Mouse (Mus musculus) kidney, adult 18-20 months (tissue): ENCODE results near the gene Lrg1.
A peak's percentile ranks its signal among the peaks of the same experiment; 100 is the strongest.

Source experiments
- DNase-seq: peaks from one replicate; pipeline ENCODE4 v3.0.0; 2021

Lrg1 gene

DNA sequence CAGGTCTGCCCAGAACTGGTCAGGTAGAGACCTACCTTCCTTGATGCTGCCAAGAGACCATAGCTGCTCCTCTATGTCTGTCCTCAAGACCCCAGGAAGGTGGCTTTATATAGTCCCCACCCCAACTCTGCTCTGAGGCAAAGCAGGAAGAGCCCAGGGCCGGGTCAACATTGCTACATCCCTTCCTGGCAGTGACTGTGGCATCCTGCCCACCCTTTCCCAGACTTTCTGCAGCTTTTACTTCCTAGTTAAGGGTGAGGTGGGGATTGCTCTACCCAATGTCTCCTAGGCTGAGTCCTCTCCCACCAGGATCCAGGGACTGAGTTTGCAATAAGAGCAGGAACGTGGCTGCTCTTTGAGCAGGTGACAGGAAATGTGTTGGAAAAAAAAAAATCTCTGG is at the start of gene Lrg1:
Lrg1 (minus strand) TSS at position 176 of the 400 bp plus-strand sequence.
- DNase-seq: no peak

DNA sequence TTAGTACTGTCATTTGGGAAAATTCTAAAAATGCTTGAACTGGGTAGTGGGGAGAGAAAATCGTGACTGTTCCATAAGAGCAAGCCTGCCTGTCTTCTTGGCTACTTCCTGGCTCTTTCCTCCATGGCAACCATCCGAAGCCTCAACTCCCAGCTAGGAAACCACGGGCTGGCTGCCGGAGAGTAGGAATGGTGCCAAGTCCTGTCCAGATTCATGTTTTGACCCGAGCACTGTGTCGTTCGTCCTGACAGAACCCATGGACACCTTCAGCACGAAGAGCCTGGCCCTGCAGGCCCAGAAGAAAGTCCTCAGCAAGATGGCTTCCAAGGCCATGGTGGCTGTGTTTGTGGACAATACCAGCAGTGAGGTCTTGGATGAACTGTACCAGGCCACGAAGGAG is 49.7 kb upstream of the Lrg1 start:
- no peak for DNase-seq

DNA sequence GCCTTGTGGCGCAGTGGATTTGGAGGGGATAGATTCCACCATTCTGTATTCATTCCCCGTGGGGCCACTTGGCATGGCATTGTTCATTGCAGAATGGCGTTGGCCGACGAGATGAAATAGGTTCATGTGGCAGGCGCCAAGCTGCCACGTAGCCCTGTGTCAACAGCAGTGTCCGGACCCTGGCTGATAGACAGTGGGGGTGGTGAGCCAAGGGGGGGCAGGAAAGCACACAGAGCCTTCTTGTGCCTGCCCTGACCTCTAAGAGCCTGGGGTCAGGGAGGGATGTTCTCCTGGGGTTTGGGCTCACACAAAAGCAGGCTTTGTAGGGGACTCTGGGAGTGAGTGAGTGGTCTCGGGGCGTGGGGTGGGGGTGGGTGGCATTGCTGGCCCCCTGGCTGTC is 48.8 kb upstream of the Lrg1 start:
- DNase-seq: no peak

DNA sequence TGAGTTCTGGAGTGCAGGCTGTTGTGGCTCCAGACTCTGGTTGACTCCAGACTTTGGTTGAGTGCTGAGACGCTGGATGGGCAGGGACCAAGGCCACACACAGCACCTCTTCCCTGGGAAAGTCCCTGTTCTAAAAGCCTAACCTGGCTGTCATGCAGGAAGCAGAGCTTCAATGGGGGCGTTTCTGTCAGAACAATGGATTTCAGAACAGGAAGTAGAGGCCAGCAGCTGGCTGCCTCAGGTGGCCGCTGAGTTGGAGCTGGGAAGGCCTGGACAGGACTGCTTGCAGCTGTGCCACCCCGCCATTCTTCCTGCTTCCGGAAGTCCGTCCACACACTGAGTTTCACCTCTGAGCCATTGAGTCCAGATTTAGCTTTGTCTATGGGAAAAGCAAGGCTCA is 48.0 kb upstream of the Lrg1 start:
- DNase-seq: no peak

DNA sequence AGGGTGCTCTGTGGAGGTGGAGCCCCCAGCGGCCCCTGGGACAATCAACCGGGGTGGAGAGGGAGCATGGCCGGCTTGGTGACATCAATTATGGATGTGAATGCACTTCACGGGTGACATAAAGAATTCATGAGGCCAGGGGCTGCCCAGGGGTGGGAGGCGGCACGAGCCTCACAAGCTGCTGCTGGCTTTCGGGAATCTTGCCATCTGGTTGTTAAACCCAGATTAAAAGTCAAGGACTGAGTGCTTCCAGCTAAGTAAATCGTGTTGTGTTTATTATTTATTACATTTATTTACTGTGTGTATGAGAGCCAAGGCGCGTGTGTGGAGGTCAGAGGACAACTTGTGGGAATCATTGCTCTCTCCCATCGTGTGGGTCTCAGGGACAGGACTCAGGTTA is 43.9 kb upstream of the Lrg1 start:
- DNase-seq: no peak

DNA sequence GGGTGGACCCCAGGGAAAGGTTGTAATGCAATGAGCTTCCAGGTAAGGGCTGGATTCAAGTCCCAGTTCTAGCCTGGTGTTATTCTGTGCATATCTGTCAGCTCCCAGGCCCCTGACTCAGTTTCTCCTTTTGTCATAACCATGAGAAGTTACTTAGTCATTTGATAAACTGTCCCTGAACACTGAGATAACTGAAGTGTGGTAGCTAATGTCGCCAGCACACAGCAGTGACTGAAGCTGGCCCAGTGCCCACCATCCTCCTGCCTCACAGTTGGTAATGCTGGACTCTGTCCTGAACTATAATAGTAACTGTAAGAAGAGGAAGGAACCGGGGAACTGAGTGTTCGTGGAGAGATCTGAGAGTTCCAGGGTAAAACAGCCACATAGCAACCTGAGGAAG is 42.7 kb upstream of the Lrg1 start:
- no peak for DNase-seq

DNA sequence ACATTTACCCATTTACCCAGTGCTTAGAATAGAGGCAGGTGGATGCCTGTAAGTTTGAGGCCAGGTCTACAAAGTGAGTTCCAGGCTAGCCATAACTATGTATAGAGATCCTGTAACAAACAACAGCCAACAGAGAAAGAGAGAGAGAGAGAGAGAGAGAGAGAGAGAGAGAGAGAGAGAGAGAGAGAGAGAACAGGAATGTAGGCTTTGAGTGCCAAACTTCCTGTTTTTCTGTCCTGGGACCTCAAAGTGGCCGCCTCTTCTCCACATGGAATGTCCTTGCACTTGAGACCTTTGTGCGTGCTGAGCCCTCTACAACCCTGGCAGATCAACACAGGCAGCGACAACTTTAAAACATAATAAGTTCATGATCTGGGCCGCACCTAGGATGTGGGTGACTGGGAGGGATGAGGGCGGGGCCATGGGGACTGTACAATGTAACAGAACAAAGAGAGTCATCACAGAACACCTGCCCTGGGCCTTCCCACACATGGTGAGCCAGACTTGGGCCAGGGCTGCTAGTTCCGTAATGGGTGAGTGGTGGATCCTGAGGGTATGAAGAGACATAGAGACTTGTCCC is 41.8 kb upstream of the Lrg1 start:
- no peak for DNase-seq

DNA sequence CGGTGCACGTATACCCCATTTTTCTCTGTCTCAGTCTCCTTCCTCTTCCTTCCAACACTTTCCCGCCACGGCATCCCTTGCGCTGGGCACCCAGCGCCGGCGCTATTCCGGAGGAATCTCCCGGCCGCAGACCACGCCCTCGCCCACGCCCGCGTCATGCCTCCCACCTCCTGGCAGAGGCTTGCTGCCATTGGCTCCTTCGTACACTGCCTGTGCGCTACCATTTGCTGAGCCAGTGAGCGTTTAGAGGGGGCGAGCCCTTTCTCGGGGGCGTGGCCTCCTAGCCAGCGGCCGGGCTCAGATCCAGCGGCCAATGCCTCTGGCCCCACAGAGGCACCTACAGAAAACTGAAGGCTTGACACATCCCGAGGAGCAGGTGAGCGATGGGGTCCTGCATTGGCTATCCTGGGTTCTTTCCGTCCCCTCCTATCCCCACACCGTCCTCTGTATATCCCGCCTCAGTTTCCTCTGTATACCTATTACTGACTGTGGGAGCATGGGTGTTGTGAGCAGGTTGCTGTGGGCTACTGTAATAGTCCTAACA is 40.5 kb upstream of the Lrg1 start, which contains the start of gene Tnfaip8l1:
Tnfaip8l1 (plus strand) TSS at position 247 of the 544 bp plus-strand sequence.
- DNase-seq: peak; percentile 93

DNA sequence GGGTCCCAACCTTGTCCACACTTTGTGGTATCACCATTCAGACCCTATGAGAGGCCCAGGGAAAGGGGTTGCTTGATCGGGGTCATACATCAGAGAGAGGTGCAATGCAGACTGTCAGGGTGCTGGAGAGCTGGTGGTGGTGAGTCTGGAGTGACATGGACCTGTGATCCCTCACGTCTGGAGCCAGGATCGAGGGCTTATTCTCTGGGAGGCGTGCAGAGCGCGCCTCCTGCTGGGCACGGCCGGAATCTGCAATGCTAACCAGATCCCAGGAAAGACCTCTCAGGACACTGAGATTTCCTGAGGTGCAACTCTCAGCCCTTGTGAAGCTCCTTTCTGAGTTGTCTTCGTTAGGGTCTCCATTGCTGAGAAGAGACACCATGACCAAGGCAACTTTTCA is 37.9 kb upstream of the Lrg1 start:
- DNase-seq: peak; percentile 77

DNA sequence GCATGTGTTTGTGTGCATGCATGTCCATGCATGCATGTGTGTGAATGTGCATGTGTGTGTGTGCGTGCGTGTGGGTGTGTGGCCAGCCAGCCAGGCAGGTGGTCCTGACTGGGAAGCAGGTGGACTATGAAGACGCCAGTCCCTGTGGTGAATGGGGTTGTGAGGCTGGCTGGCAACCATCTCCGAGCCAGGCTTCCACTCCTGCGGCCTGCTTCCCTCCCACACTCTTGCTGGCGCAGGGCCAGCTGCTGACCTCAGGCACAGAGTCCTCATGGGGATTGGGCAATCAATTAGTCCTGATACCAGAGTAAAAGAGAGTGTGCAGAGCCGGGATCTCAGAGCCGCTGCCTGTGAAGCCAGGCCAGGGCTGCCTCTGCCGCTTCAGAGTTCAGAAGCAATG is 31.8 kb upstream of the Lrg1 start:
- peak; percentile 47 for DNase-seq

DNA sequence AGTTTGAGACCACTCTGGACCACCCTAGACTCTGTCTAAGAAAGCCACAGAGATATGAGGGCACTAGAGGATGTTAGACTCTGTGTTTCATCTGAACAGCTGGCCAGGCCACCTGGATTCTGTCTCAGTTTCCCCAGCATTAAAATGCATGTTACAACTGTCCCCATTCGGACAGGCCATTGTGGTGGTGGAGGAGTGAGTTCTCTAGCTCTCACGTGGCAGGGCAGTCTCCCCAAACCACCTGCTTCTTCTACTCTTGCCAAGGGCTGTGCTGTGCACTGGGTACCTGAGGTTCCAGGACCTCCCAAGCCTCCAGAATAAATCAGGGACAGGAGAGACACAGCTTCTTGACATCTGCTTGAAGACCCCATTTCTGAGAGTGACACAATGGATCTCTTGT is 28.1 kb upstream of the Lrg1 start:
- no peak for DNase-seq

DNA sequence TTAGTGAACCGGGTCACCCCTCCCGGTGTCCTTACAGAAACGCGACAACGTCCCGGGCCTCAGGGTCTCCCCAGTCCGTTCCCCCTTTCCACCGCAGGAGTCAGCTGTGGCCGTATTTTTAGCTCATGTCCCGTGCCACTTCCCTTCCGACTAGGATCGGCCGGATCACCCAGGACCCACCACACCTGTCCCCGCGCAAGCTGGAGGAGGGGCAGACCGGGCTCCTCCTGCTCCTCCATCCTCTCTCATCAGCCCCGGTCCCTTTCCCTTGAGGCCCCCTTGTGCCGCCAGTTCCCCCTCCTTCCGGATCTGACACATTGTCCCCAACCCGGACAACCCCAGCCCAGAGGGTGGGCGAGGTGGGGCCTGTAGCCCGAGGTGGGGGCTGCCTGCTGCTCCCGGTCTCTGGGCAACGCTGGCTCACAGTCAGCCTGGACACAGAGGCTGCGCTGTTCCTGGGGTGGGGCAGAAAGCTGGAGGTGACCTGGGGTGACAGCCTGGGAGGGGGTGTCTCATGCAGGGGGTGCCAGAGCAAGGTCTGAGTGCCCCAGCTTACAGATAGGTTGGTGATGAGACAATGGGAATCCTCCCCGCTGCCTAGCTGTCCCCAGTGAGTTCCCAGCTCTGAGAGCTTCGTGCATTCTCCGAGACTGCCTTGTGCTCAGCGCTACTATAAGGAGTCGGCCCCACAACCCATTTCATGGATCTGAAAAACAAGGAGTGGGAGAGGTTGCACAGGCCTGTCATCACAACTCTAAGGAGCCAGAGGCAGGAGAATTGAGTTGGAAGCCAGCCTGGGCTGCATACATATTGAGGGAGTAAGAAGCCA is 27.2 kb upstream of the Lrg1 start:
- no peak for DNase-seq

DNA sequence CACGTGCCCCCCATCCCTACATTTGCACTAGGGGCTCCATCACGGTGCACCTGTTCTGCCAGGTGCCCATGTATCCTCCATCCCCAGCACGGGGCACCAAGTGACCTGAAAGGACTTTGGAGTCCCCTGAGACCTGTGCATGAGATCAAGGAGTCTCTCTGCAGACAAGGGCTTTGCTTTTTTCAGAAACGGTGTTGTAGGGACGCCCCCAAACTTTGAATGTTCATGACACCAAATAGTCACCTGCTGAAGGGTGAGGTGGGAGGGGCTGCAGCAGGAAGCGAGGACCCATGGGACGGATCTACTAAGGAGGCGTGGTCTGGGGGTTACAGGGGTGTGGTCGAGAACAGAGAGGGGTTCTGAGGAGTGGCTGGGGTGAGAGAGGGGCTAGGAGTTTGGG is 26.5 kb upstream of the Lrg1 start:
- DNase-seq: no peak

DNA sequence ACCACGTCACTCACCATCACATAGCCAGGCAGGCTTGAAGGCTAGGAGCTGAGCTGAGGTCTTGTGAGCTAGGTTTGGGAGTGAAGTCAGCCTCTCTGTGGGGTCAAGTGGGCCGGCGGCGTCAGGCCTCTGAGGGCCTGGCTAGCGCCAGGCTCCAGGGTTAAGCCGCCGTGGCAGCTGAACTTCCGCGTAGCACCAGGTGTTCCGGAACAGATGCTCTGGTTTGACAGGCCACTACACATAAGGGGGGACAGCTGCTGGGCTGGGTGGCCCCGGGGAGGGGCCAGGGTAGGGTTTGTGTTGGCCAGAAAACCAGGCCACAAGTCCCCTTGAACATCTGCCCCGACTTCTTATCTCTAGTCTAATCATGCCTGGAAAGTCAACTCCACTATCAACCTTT is 25.6 kb upstream of the Lrg1 start:
- DNase-seq: no peak

DNA sequence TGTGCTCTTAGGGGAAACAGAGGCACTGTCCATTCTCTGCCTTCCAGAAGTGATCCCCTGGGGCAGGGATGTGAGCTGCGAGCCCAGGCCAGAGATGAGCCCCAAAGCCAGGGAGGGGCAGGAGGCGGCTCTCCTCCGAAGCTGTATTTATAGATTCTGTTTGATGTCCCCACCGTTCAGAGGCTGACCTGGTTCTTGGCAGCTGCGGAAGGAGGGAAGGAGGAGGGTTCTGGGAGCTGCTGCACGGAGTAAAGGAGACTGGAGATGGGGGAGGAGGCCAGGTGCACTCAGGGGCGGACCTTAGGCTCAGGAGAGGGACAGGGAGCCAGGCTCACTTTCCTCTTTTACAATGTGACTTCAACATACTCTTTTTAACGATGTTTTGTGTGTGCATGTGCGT is 24.3 kb upstream of the Lrg1 start:
- DNase-seq: no peak

DNA sequence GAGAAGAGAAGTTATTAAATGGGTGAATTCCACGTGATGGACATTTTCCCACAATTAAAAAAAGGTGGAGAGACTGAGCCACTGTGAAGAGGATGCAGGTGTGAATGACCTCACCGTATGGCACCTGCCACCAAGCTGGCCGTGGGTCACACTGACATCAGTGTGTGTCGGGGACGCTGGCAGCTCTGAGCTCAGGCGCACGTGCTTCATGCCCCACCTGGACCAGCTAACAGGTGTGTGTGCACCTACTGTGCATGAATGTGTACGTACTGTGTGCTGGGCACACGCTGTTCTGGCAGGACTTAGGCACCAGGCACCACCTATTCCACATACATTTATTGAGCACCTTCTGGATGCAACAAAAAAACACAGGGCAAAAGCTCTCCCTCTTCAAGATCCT is 22.7 kb upstream of the Lrg1 start:
- no peak for DNase-seq

DNA sequence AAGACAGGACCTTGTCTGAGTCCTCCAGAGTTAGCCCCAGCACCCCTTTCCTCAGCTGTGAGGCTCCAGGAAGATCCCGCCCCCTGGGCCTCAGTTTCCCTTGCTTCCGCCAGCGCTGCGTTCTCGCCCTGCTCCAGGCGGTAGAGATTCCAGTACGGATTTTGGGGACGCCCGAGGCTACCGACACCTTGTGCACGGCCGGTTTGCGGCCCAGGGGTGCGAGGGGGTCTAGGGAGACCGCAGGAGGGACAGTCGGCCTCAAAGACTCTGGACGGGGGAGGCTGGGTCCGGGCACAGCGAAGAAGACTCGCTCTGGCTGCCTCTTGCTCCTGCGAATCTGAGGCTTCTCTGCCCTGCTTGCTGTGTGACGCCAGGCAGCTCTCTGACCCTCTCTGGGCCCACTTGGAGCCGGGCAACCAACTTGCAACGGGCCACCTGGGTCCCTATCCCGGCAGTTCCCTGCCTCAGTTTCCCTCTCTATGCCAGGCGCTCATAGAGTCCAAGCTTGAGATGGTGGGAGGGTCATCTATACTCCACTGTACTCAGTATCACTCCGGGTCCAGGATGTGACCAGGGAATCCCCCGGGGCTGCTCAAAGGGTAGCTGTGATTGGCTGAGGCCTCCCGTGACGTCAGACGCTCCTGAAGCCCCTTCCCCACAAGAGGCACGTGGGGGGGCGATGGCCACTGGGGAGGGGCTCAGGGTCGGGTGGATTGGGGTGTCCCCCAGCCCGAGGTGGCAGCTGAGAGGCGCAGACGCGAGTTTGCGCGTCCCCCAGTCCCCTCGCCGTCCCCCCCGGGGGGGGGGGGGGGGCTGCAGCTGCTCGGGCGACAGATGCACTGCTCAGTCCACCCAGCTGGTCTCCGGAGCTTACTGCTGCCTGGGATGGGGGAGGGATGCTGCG is 20.2 kb upstream of the Lrg1 start:
- no peak for DNase-seq

DNA sequence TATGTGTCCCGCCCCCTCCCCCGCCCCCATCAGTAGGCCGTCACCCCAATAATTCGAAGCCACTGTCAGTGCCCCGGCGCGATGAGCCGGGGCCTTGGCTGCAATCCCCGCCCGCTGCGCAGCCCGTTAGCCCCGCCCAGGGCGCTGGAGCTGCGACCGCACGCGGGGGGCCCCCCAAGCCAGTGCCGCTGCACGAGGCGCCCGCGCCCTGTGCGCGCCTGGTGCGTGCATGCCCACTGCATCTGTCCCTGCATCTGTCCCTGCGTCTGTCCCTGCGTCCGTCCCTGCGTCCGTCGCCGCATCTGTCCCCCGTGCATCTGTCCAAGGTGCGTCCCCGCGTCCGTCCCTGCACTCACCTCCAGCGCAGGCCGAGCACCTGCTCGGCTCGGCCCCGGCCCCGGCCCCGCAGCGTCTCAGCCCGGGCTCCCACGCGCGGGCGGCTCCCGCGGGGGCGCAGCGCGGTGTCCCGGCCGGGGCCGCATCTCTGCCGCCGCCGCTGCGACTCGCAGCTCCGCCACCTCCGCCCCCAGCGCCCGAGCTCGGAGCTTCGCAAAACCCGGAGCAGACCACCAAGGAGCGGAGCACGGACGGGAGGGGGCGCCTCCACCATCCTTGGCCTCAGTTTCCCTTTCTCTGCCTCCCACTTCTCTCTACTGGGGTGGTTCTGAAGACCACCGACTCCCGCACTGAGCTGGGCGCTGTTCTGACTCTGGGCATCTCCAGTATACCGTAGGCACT is 18.2 kb upstream of the Lrg1 start, which contains the start of gene Sema6b:
Sema6b (minus strand) TSS at position 486 of the 738 bp plus-strand sequence.
- peak; percentile 43 for DNase-seq

DNA sequence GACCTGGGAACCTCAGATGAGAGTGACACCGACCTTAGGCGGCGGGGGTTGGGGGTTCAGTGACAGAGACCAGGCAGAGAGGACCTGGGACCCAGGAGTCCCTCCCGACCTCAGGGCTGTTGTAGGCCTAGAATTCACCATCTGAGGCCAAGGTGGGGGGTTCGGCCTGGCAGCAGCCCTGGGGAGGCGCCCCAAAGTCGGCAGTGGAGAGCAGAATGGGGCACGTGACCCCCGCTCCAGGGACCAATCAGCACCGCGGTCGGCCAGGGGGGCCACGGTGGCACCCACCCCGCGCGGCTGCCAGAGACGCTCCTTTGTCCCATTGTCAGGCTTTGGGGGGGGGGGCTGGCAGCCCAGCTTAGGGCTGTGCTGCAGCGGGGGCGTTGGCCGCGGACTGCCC is 17.6 kb upstream of the Lrg1 start:
- no peak for DNase-seq

DNA sequence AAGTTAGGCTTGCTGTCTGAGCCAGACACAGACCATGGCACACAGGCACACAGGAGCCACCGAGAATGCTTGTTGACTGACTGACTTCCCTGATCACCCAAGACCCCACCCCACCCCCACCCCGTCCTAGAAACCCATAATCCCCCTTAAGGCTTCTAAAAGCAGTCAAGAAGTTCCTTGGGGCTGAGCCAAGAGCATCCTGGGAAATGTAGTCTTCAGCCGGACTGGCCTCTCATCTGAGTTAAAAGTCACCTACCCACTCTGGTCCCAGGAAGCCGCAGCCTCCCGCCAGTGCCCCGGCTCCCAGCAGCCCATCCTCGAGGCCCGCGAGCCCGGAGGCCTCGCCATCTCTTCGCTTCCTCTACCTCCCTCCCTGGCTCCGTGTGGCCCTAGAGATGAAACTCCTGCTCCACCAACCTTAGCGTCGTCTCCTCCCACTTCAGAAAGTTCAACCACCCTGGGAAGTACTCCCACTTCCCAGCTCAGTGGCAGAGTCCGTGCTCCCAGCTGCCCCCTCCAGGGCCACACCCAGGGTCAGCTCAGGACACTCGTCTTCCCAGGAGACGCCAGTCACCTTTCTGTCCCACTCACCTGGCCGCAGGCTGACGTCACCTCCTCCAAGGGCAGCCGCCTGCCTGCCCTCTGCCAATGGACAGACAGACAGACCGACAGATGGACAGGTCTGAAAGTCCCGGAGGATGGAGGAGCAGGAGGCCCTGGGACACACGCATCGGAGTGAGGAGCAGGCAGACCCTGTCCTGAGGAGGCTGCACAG is 16.2 kb upstream of the Lrg1 start:
- DNase-seq: no peak

DNA sequence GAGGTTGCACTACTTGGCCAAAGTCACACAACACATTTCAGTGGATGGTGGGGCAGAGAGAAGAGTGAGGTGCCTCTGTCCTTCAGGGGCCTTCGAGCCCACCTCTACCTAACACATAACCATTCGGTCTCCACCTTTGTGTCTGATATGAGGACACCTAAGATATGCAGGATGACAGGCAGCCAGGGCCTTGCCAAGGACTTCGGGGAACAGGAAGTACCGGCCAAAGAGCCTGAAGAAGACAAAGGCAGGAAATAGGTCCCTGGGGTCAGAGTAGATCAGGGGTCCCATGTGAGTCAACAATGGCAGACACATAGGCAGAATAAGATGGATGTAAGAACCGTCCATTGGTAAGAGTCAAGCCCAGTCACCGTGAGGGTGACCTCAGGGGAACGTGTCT is 14.8 kb upstream of the Lrg1 start:
- no peak for DNase-seq

DNA sequence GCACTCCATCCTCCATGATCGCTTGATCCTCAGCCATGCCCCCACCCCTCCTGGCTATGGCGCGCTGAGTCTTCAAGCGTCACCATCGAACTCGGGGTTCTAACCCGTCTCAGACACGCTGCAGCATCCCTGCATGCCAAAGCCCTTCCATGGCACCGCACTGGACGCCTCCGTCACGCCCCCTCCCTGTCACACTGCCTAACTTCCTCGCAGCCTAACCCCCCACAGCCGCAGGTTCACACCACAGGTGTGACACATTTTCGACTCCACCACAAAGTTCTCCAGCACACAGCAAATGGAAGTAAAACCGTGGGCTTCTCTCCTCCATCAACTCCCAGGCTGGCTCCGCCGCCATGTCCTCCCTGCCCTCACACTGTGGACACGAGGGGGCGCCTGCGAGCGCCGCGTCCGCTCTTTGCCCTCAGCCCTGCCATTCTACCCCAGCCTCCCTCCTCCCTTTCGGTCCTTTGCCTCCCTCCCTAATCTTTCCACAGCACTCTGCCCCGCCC is 12.7 kb upstream of the Lrg1 start:
- peak; percentile 79 for DNase-seq
